Mouse (Mus musculus) lung, embryonic 14.5 days (tissue): ENCODE results near the gene Gm11985. TPM values are rescaled to one million over a fixed set of nuclear protein-coding genes. Genes with fewer than 3 reads are reported as not detected.

Experiments
- ATAC-seq: fragments of 200-750 bp; cut with Nextera tagmentation; 2 replicates; pipeline ENCODE4 v1.8.0; 2017; ENCODE audit warnings: mild to moderate bottlenecking, moderate TSS enrichment, moderate library complexity; ENCODE audit not compliant: insufficient read depth
- DNase-seq: peaks from one replicate; pipeline ENCODE4 v3.0.0-alpha.2; 2015
- H3K27ac ChIP-seq: fragments of 300-500 bp; sonication (generic); 2 replicates; pipeline ENCODE4 v1.5.1; 2014; ENCODE audit warnings: low read depth, mild to moderate bottlenecking, moderate library complexity
- H3K27me3 ChIP-seq: fragments of 300-500 bp; sonication (generic); 2 replicates; pipeline ENCODE4 v1.6.1; 2014; ENCODE audit warnings: low read length, control low read depth; ENCODE audit not compliant: insufficient read depth
- H3K36me3 ChIP-seq: fragments of 300-500 bp; sonication (generic); 2 replicates; pipeline ENCODE4 v1.6.1; 2014; ENCODE audit warnings: control low read depth; ENCODE audit not compliant: insufficient read depth
- H3K4me1 ChIP-seq: fragments of 300-500 bp; sonication (generic); 2 replicates; pipeline ENCODE4 v1.6.1; 2014; ENCODE audit warnings: antibody characterized with exemption, control low read depth; ENCODE audit not compliant: insufficient read depth
- H3K4me2 ChIP-seq: fragments of 300-500 bp; sonication (generic); 2 replicates; pipeline ENCODE4 v1.6.1; 2014; ENCODE audit warnings: mild to moderate bottlenecking
- H3K4me3 ChIP-seq: fragments of 300-500 bp; sonication (generic); 2 replicates; pipeline ENCODE4 v1.5.1; 2014; ENCODE audit warnings: low read depth, low read length
- H3K9ac ChIP-seq: fragments of 300-500 bp; sonication (generic); 2 replicates; pipeline ENCODE4 v1.6.1; 2014
- H3K9me3 ChIP-seq: fragments of 300-500 bp; sonication (generic); 2 replicates; pipeline ENCODE4 v1.6.1; 2016; ENCODE audit warnings: low read depth, low read length, control low read depth
- CTCF ChIP-seq: IDR thresholded peaks from 2 replicates; pipeline ENCODE4 v1.5.1; 2016; ENCODE audit warnings: antibody characterized with exemption, low read depth
- WGBS: fragments of 180-500 bp; shearing (Covaris S2); extraction: QIAGEN DNeasy Blood & Tissue Kit; methylation state at CpG from one replicate; pipeline ENCODE4 v1.1.7; 2014; 5-methylcytosine and 5-hydroxymethylcytosine counted together
- polyA plus RNA-seq: library from polyadenylated mRNA; unstranded; fragments of >200 nt; fragmentation: Nextera tagmentation; extraction: Ambion mirVana; gene quantifications from 2 replicates; pipeline ENCODE4 v1.2.1, GENCODE M21; 2014

Gene Gm11985
- polyA plus RNA-seq, 1 experiment from 2014 or later, result not detected

- no peaks in the 10 kb centered on the region for H3K36me3 ChIP-seq
- H3K4me1 ChIP-seq, result no peaks in the 10 kb centered on the region
- ATAC-seq, result no peak
- H3K9me3 ChIP-seq, result no peaks in the 10 kb centered on the region
- DNase-seq, result no peak
- no peak overlapping the region for H3K4me2 ChIP-seq
- H3K27ac ChIP-seq, result no peak overlapping the region
- H3K27me3 ChIP-seq, result no peaks in the 10 kb centered on the region
- H3K4me3 ChIP-seq, result no peak overlapping the region
- 78% methylated on average over 10 of the region's 10 CpGs for WGBS
- TF ChIP-seq CTCF, result peak; percentile 32; the same call in 1 of the 2 replicates
- no peak overlapping the region for H3K9ac ChIP-seq
Observed at GRCm38 (mm10) chr11:7194432-7195311, 6.3 kb upstream of the Gm11985 start.

GRCm38 (mm10) chr11:7193134-7193533 lies 4.8 kb upstream of the Gm11985 start:
- no peak for DNase-seq

GRCm38 (mm10) chr11:7192710-7193109 lies 4.3 kb upstream of the Gm11985 start:
- Histone ChIP-seq H3K4me1 (no peaks in the 10 kb centered on the region), H3K27ac (no peak overlapping the region), H3K27me3 (no peaks in the 10 kb centered on the region), H3K36me3 (no peaks in the 10 kb centered on the region), H3K4me2 (no peak overlapping the region), H3K9ac (no peak overlapping the region), H3K9me3 (no peaks in the 10 kb centered on the region), H3K4me3 (no peak overlapping the region)
- TF ChIP-seq CTCF, result no peak
- DNase-seq, result no peak
- no peak for ATAC-seq
- WGBS, result 43% methylated on average over 6 of the region's 6 CpGs

More at GRCm38 (mm10) chr11:7193134-7193533, 4.8 kb upstream of the Gm11985 start:
- no peak overlapping the region for H3K9ac ChIP-seq
- H3K9me3 ChIP-seq, result no peaks in the 10 kb centered on the region
- no peak for TF ChIP-seq CTCF
- ATAC-seq, result no peak
- H3K4me2 ChIP-seq, result no peak overlapping the region
- H3K27me3 ChIP-seq, result no peaks in the 10 kb centered on the region
- H3K4me1 ChIP-seq, result no peaks in the 10 kb centered on the region
- no peak overlapping the region for H3K27ac ChIP-seq
- 57% methylated on average over 9 of the region's 9 CpGs for WGBS
- no peaks in the 10 kb centered on the region for H3K36me3 ChIP-seq
- no peak overlapping the region for H3K4me3 ChIP-seq

- H3K36me3 ChIP-seq, result no peaks in the 10 kb centered on the region
- H3K4me1 ChIP-seq, result no peaks in the 10 kb centered on the region
- H3K9me3 ChIP-seq, result no peaks in the 10 kb centered on the region
- DNase-seq (no peak), ATAC-seq (no peak)
- WGBS, result 40% methylated on average over 8 of the region's 8 CpGs
- no peak overlapping the region for H3K4me3 ChIP-seq
- H3K9ac ChIP-seq, result no peak overlapping the region
- H3K27me3 ChIP-seq, result no peaks in the 10 kb centered on the region
- TF ChIP-seq CTCF, result no peak
- H3K27ac ChIP-seq, result no peak overlapping the region
- no peak overlapping the region for H3K4me2 ChIP-seq
Observed at GRCm38 (mm10) chr11:7187472-7187871, 897 bp downstream of the Gm11985 start.

GRCm38 (mm10) chr11:7184420-7184819 lies 3.9 kb downstream of the Gm11985 start:
- no peak overlapping the region for H3K4me2 ChIP-seq
- no peaks in the 10 kb centered on the region for H3K27me3 ChIP-seq
- H3K36me3 ChIP-seq, result no peaks in the 10 kb centered on the region
- H3K9me3 ChIP-seq, result no peaks in the 10 kb centered on the region
- no peak overlapping the region for H3K27ac ChIP-seq
- no peaks in the 10 kb centered on the region for H3K4me1 ChIP-seq
- no peak overlapping the region for H3K4me3 ChIP-seq
- WGBS, result 26% methylated on average over 1 of the region's 1 CpGs
- ATAC-seq (no peak), DNase-seq (no peak)
- no peak overlapping the region for H3K9ac ChIP-seq
- no peak for TF ChIP-seq CTCF

GRCm38 (mm10) chr11:7182409-7183042 lies 5.8 kb downstream of the Gm11985 start:
- ATAC-seq (no peak), DNase-seq (no peak)
- Histone ChIP-seq H3K36me3 (no peaks in the 10 kb centered on the region), H3K27me3 (no peaks in the 10 kb centered on the region), H3K9me3 (no peaks in the 10 kb centered on the region), H3K4me3 (no peak overlapping the region), H3K9ac (no peak overlapping the region), H3K4me2 (no peak overlapping the region), H3K4me1 (no peaks in the 10 kb centered on the region), H3K27ac (no peak overlapping the region)
- TF ChIP-seq CTCF, result peak; percentile 28; the same call in 1 of the 2 replicates
- WGBS, result 33% methylated on average over 8 of the region's 8 CpGs

- 65% methylated on average over 2 of the region's 2 CpGs for WGBS
- DNase-seq, result no peak
- no peaks in the 10 kb centered on the region for H3K4me1 ChIP-seq
- H3K27me3 ChIP-seq, result no peaks in the 10 kb centered on the region
- H3K4me3 ChIP-seq, result no peak overlapping the region
- no peak overlapping the region for H3K9ac ChIP-seq
- H3K27ac ChIP-seq, result no peak overlapping the region
- H3K9me3 ChIP-seq, result no peaks in the 10 kb centered on the region
- H3K4me2 ChIP-seq, result no peak overlapping the region
- no peaks in the 10 kb centered on the region for H3K36me3 ChIP-seq
- TF ChIP-seq CTCF, result no peak
- no peak for ATAC-seq
Observed at GRCm38 (mm10) chr11:7179276-7179675, 9.1 kb downstream of the Gm11985 start.
